Mouse (Mus musculus) hindbrain, embryonic 15.5 days (tissue): Measurements from ENCODE around the gene Eps15l1. TPM values are rescaled to one million over a fixed set of nuclear protein-coding genes. Genes with fewer than 3 reads are reported as not detected.

Experiments used
- ATAC-seq: fragments of 200-750 bp; cut with Nextera tagmentation; 2 replicates; pipeline ENCODE4 v1.8.0; 2017; ENCODE audit warnings: low read depth, moderate number of reproducible peaks, moderate TSS enrichment; ENCODE audit not compliant: low FRiP score
- H3K27ac ChIP-seq: fragments of 300-500 bp; sonication (generic); replicated peaks from 2 replicates; pipeline ENCODE4 v1.5.1; 2015; ENCODE audit warnings: mild to moderate bottlenecking, inconsistent platforms
- H3K27me3 ChIP-seq: fragments of 300-500 bp; sonication (generic); 2 replicates; pipeline ENCODE4 v1.6.1; 2015; ENCODE audit warnings: control low read depth, inconsistent platforms
- H3K36me3 ChIP-seq: fragments of 300-500 bp; sonication (generic); 2 replicates; pipeline ENCODE4 v1.6.1; 2015; ENCODE audit warnings: control low read depth, inconsistent platforms
- H3K4me1 ChIP-seq: fragments of 300-500 bp; sonication (generic); replicated peaks from 2 replicates; pipeline ENCODE4 v1.6.1; 2015; ENCODE audit warnings: control low read depth, inconsistent platforms
- H3K4me2 ChIP-seq: fragments of 300-500 bp; sonication (generic); 2 replicates; pipeline ENCODE4 v1.6.1; 2015; ENCODE audit warnings: moderate library complexity, mild to moderate bottlenecking, inconsistent platforms
- H3K4me3 ChIP-seq: fragments of 300-500 bp; sonication (generic); 2 replicates; pipeline ENCODE4 v1.5.1; 2015; ENCODE audit warnings: mild to moderate bottlenecking, inconsistent platforms
- H3K9ac ChIP-seq: fragments of 300-500 bp; sonication (generic); 2 replicates; pipeline ENCODE4 v1.6.1; 2015; ENCODE audit warnings: inconsistent platforms
- H3K9me3 ChIP-seq: fragments of 300-500 bp; sonication (generic); 2 replicates; pipeline ENCODE4 v1.6.1; 2016; ENCODE audit warnings: control low read depth, inconsistent platforms
- WGBS: fragments of 180-500 bp; shearing (Covaris S2); methylation state at CpG from one replicate; pipeline ENCODE4 v1.1.7; 2015; 5-methylcytosine and 5-hydroxymethylcytosine counted together
- polyA plus RNA-seq: library from polyadenylated mRNA; unstranded; fragments of >200 nt; fragmentation: Nextera tagmentation; extraction: Ambion mirVana; gene quantifications from 2 replicates; pipeline ENCODE4 v1.2.1, GENCODE M21; 2015

The Eps15l1 gene
- polyA plus RNA-seq, 1 experiment from 2014 or later = 58.5 TPM

GRCm38 (mm10) chr8:72312926-72313518, 108.2 kb downstream of the Eps15l1 start:
- no peak overlapping the region for H3K4me3 ChIP-seq
- H3K4me2 ChIP-seq = no peak overlapping the region
- H3K27me3 ChIP-seq = no peaks in the 10 kb centered on the region; the same call in 1 of the 2 replicates
- H3K27ac ChIP-seq = no peak overlapping the region
- no peak overlapping the region for H3K9ac ChIP-seq
- 84% methylated on average over 3 of the region's 3 CpGs for WGBS
- 0 out of 2 replicates have a peak, but pooled peaks cover 4% of the 10 kb centered on the region for H3K4me1 ChIP-seq
- H3K9me3 ChIP-seq = no peaks in the 10 kb centered on the region
- no peak for ATAC-seq
- H3K36me3 ChIP-seq = no peaks in the 10 kb centered on the region

DNA sequence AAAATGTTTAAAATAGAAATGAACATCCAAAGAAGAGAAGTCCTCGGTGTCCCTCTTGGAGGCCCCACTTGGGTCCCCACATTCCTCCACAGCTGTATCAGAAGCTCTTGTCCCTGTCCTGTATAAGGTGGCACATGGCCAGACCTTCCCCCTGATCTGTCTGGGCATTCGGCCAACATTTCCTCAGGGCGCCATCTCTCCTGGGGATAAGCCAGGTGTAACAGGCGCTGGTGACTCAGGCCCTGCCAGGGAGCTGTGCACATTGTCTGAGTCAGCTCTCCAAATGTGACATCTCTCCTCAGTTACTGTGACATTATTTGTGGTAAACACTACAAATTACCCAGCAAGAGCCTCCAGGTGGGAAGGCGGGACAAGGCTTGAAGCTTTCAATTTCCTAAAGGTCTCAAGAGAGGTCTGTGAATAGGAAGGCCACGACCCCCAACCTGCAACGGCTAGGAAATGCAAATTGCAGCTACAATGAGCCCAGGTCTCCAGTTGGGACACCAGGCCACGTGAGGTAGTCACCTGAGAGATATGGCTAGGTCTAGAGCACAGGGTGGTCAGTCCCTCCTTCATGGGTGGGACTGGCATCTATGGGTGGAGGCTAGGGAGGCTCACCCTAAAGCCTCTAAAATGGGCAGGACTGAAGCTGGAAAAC, 110.3 kb downstream of the Eps15l1 start:
- no peak overlapping the region for H3K9ac ChIP-seq
- H3K36me3 ChIP-seq = no peaks in the 10 kb centered on the region
- WGBS = 41% methylated on average over 8 of the region's 8 CpGs
- H3K4me2 ChIP-seq = no peak overlapping the region
- ATAC-seq = no peak
- H3K4me1 ChIP-seq = no peaks in the 10 kb centered on the region
- H3K27ac ChIP-seq = no peak overlapping the region
- no peaks in the 10 kb centered on the region for H3K9me3 ChIP-seq
- no peaks in the 10 kb centered on the region for H3K27me3 ChIP-seq
- H3K4me3 ChIP-seq = no peak overlapping the region

DNA sequence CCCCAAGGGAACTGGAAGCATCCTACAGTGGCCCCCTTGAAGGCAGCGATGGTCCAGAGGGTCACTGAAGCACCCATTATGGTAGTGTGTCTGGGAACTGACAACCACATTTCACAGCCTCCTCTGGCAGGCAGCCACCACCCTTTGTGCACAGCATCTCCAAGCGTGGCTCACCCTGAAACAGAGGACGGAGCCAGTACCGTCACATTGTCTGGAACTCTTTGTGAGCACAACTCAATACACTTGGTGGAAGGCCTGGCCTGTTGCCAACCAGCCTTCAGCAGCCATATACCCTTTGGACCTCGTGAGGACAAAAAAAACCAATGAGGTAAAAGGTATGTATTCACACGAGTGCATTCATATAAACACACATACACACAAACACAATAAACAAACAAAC, 113.0 kb downstream of the Eps15l1 start:
- Histone ChIP-seq H3K27me3 (no peaks in the 10 kb centered on the region), H3K4me2 (no peak overlapping the region), H3K27ac (no peak overlapping the region), H3K4me3 (no peak overlapping the region), H3K4me1 (no peaks in the 10 kb centered on the region), H3K9me3 (no peaks in the 10 kb centered on the region), H3K36me3 (no peaks in the 10 kb centered on the region), H3K9ac (no peak overlapping the region)
- 0 out of 2 replicates have a peak, but pooled peaks have one; percentile 44 for ATAC-seq
- 36% methylated on average over 6 of the region's 6 CpGs for whole genome bisulfite sequencing

GRCm38 (mm10) chr8:72306913-72307312, 114.3 kb downstream of the Eps15l1 start:
- no peaks in the 10 kb centered on the region for H3K9me3 ChIP-seq
- no peaks in the 10 kb centered on the region for H3K27me3 ChIP-seq
- H3K4me2 ChIP-seq = no peak overlapping the region
- H3K4me1 ChIP-seq = no peaks in the 10 kb centered on the region
- no peaks in the 10 kb centered on the region for H3K36me3 ChIP-seq
- no peak overlapping the region for H3K9ac ChIP-seq
- WGBS = 90% methylated on average over 5 of the region's 5 CpGs
- no peak overlapping the region for H3K27ac ChIP-seq
- ATAC-seq = no peak
- no peak overlapping the region for H3K4me3 ChIP-seq

DNA sequence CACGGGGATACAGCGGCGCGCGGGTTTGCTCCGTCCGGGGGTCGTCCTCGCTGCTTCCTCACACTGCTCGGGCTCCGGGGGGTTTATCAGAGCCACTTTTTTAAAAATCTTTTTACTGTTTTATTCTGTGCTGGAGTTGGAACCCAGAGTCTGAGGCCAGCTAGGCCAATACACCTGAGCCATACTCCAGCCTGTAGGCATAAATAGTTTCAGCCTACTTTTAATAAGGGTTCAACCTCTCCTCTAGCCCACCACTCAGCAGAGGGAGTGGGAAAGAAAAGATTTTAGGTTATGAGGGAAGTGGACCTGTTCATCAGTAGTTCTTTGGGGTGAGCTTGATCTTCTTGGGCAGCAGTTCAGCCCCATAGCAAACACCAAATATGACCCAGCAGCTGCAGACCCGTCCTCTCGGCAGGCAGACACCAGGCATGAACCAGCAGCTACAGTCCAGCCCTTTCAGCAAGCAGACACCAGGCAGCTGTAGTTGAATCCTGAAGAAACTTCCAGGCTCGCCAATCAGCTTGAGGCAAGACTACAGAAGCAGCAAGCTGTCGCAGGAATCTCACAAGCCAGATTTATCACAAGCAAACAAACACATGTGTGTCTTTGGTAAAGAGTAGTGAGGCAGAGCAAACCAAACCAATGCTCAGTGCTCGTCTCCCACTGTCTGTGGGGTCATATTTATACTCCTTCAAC, 115.9 kb downstream of the Eps15l1 start, which contains the start of gene Gm10282:
Gene Gm10282 (minus strand): TSS at position 51 of the 696 bp plus-strand sequence.
- no peaks in the 10 kb centered on the region for H3K36me3 ChIP-seq
- H3K4me2 ChIP-seq = no peak within 1 kb of the TSS
- H3K27me3 ChIP-seq = no peaks in the 10 kb centered on the region
- H3K27ac ChIP-seq = no peak within 1 kb of the TSS
- WGBS = 80% methylated on average over 16 of the region's 16 CpGs
- ATAC-seq = no peak
- H3K9me3 ChIP-seq = no peaks in the 10 kb centered on the region
- H3K4me3 ChIP-seq = no peak within 1 kb of the TSS
- H3K9ac ChIP-seq = no peak within 1 kb of the TSS
- no peaks in the 10 kb centered on the region for H3K4me1 ChIP-seq

DNA sequence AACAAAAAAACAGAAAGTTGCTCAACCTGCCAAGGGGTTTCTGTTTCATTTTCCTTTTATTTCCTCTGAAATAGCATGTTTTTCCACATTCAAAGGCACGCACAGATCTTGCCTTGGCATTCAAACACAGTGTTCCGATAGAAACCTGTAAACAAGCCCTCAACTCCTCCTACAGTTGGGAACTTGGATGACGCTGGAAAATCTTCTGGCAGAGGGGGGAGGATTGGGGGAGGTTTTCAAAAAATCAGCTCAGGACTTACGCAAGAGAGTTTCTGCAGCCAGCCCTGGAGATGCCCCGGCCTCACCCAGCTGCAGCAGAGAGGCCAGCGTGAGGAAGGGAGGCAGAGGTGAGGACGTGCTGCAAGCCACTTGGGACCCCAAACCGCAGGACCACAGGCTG, 117.6 kb downstream of the Eps15l1 start:
- Histone ChIP-seq H3K9me3 (no peaks in the 10 kb centered on the region), H3K4me3 (no peak overlapping the region), H3K27me3 (no peaks in the 10 kb centered on the region), H3K9ac (no peak overlapping the region), H3K36me3 (no peaks in the 10 kb centered on the region), H3K4me1 (no peaks in the 10 kb centered on the region), H3K27ac (no peak overlapping the region), H3K4me2 (no peak overlapping the region)
- no peak for ATAC-seq
- WGBS = 67% methylated on average over 8 of the region's 8 CpGs

DNA sequence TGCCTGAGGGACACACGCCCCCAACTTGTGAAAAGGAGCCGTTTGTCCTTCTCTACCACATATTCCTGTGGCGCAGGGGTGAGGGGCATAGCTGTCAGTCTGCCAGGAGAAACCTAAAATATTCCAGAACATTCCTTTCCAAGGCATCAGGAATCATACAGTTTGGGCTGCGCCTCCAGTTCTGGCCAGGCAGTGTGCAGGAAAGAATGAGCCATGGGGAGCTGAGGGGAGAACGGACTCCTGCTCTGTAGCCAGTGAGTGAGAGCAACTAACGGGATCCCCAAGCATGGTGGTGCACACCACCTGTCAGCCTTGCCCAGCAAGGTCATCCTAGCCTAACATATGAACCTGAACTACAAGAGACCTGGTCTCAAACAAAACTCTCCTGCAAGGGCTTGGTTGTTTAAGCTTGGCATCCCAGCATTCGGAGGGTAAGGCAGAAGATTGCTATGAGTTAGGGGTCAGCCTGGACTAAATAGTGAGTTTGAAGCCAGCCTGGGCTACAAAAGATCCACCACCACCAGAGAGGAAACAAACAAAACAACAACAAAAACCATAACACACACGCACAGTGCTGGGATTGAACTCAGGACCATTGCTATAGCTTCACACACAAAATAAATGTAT, 118.2 kb downstream of the Eps15l1 start:
- no peak overlapping the region for H3K9ac ChIP-seq
- no peaks in the 10 kb centered on the region for H3K27me3 ChIP-seq
- 76% methylated on average over 8 of the region's 8 CpGs for WGBS
- no peak overlapping the region for H3K4me2 ChIP-seq
- H3K27ac ChIP-seq = no peak overlapping the region
- ATAC-seq = no peak
- H3K4me1 ChIP-seq = no peaks in the 10 kb centered on the region
- no peaks in the 10 kb centered on the region for H3K36me3 ChIP-seq
- H3K4me3 ChIP-seq = no peak overlapping the region
- H3K9me3 ChIP-seq = no peaks in the 10 kb centered on the region

DNA sequence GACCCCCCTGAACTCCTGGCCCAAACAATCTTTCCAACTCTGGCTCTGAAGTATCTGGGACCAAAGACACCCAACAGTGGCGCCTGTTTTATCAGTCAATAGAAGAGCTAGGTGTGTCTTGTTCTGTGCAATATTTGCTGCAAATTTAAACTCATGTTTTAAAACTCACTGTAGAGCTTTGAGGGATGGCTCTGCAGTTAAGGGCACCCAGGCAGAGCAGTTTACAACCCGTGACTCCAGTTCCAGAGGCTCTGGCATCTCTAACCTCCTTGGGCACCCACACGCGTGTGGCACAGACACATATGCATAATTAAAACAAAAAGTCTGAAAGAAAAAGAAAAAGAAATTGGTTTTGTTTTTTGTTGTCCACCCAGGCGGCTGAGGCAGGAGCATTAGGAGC, 119.8 kb downstream of the Eps15l1 start:
- Histone ChIP-seq H3K4me3 (no peak overlapping the region), H3K27me3 (no peaks in the 10 kb centered on the region), H3K9me3 (no peaks in the 10 kb centered on the region), H3K9ac (no peak overlapping the region), H3K36me3 (no peaks in the 10 kb centered on the region), H3K27ac (no peak overlapping the region), H3K4me2 (no peak overlapping the region), H3K4me1 (no peaks in the 10 kb centered on the region)
- ATAC-seq = no peak
- WGBS = 86% methylated on average over 5 of the region's 5 CpGs

DNA sequence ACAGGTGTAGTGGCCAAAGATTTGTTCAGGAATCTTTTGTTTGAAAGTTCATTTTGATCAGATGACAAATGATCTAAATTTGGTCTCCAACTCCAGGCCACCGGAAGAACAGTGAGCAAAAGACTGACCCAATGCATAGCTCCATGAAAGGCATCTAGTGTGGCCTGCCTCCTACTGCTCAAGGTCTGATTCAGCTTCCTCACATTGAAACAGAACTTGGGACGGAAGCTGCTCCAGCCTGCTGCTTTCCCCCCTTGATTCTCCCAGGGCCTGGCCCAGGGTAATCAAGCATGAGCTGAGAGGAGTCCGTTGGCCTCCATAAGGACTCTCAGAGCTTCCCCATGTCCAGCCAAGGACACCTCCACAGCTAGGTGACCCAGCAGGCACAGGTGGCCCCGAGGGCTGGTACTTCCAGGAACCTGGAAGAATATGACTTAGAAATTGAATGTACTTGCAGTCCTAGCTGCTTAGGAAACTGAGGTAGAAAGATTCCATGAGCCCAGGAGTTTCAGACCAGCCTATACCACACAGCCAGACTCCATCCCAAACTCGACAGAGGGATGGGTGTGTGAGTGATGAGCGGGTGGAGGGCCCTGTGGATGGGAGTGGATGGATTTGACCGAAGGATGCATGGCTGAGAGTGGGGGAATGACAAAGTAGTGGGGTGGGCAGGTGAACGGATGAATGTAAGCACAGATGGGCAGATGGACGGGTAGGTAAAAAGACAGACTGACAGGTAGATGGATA, 120.4 kb downstream of the Eps15l1 start:
- H3K36me3 ChIP-seq = no peaks in the 10 kb centered on the region
- H3K9me3 ChIP-seq = no peaks in the 10 kb centered on the region
- H3K4me2 ChIP-seq = no peak overlapping the region
- no peak overlapping the region for H3K4me3 ChIP-seq
- H3K27me3 ChIP-seq = no peaks in the 10 kb centered on the region
- no peak overlapping the region for H3K9ac ChIP-seq
- no peak overlapping the region for H3K27ac ChIP-seq
- no peak for ATAC-seq
- no peaks in the 10 kb centered on the region; the same call in 1 of the 2 replicates for H3K4me1 ChIP-seq
- 82% methylated on average over 9 of the region's 9 CpGs for WGBS

DNA sequence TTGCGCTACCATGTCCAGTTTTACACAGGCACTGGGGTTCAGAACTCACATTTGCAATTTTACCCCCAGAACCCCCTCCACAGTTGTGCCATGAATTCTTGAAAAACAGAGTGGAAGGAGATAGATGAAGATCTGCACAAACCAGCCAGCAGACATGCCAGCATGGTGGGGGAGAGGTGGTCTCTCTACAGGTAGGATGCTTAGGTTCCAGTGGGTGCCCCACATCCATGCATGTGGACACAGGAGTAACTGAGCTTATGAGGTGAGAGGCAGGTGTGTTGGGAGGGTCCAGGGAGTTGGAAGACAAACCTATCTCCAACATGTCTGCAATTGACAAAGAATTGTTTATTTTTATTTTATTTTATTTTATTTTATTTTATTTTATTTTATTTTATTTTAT, 122.3 kb downstream of the Eps15l1 start:
- ATAC-seq = no peak
- 95% methylated on average over 1 of the region's 1 CpGs for WGBS

DNA sequence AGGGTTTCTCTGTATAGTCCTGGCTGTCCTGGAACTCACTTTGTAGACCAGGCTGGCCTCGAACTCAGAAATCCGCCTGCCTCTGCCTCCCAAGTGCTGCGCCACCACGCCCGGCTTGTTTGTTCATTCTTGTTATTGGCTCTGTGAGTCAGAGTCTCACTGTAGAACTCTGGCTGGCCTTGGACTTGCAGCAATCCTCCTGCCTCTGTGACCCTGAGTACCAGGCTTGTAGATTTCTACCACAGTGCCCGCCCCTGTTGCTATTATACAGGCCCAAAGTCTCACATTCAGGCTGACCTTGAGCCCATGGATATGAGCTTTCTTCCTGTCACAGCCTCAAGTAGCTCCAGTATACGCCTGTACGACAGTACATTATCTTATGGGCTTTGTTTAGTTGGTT, 124.7 kb downstream of the Eps15l1 start:
- no peaks in the 10 kb centered on the region for H3K9me3 ChIP-seq
- ATAC-seq = no peak
- H3K4me2 ChIP-seq = no peak overlapping the region
- 96% methylated on average over 8 of the region's 8 CpGs for WGBS
- no peaks in the 10 kb centered on the region for H3K36me3 ChIP-seq
- no peak overlapping the region for H3K27ac ChIP-seq
- no peaks in the 10 kb centered on the region for H3K27me3 ChIP-seq
- no peaks in the 10 kb centered on the region; the same call in 1 of the 2 replicates for H3K4me1 ChIP-seq
- no peak overlapping the region for H3K4me3 ChIP-seq
- H3K9ac ChIP-seq = no peak overlapping the region

More for the DNA sequence above, 122.3 kb downstream of the Eps15l1 start:
- Histone ChIP-seq H3K27me3 (no peaks in the 10 kb centered on the region), H3K9me3 (no peaks in the 10 kb centered on the region), H3K4me1 (no peaks in the 10 kb centered on the region; the same call in 1 of the 2 replicates), H3K36me3 (no peaks in the 10 kb centered on the region), H3K27ac (no peak overlapping the region), H3K9ac (no peak overlapping the region), H3K4me3 (no peak overlapping the region), H3K4me2 (no peak overlapping the region)
